Mouse (Mus musculus): ENCODE measurements around the gene Ubac2. TPM values are rescaled to one million over a fixed set of nuclear protein-coding genes. Genes with fewer than 3 reads are reported as not detected.

The Ubac2 gene
- polyA plus RNA-seq, 1 experiment from 2014 or later = 56.9 TPM

- Histone ChIP-seq H3K9ac (ENCODE audit: low read length) (no peak overlapping the region), H3K36me3 (ENCODE audit: control insufficient read depth, insufficient read depth, low read length) (no peaks in the 10 kb centered on the region), H3K4me3 (ENCODE audit: low read depth, low read length) (no peak overlapping the region), H3K4me2 (ENCODE audit: low read length) (no peak overlapping the region), H3K9me3 (replicated peaks; ENCODE audit: control insufficient read depth, low read length) (no peaks in the 10 kb centered on the region), H3K27ac (ENCODE audit: low read depth, low read length) (no peak overlapping the region), H3K27me3 (replicated peaks; ENCODE audit: control insufficient read depth, insufficient read depth, low read length) (no peaks in the 10 kb centered on the region), H3K4me1 (ENCODE audit: control insufficient read depth, insufficient read depth, low read length) (no peaks in the 10 kb centered on the region)
- ATAC-seq (no peak), DNase-seq (ENCODE audit: low spot score) (no peak)
- 94% methylated on average over 11 of the region's 11 CpGs for WGBS
These were observed 20.1 kb downstream of the Ubac2 start for GRCm38 (mm10) chr14:121898509-121898908.

GRCm38 (mm10) chr14:121899071-121899470, 20.7 kb downstream of the Ubac2 start:
- ATAC-seq = no peak
- H3K27ac ChIP-seq (ENCODE audit: low read depth, low read length) = no peak overlapping the region
- no peaks in the 10 kb centered on the region for H3K9me3 ChIP-seq (replicated peaks; ENCODE audit: control insufficient read depth, low read length)
- no peak overlapping the region for H3K4me3 ChIP-seq (ENCODE audit: low read depth, low read length)
- no peak for DNase-seq (ENCODE audit: low spot score)
- H3K36me3 ChIP-seq (ENCODE audit: control insufficient read depth, insufficient read depth, low read length) = no peaks in the 10 kb centered on the region
- no peak overlapping the region for H3K4me2 ChIP-seq (ENCODE audit: low read length)
- WGBS = 83% methylated on average over 3 of the region's 3 CpGs
- H3K9ac ChIP-seq (ENCODE audit: low read length) = no peak overlapping the region
- no peaks in the 10 kb centered on the region for H3K4me1 ChIP-seq (ENCODE audit: control insufficient read depth, insufficient read depth, low read length)
- H3K27me3 ChIP-seq (replicated peaks; ENCODE audit: control insufficient read depth, insufficient read depth, low read length) = no peaks in the 10 kb centered on the region

GRCm38 (mm10) chr14:121901511-121901910, 23.1 kb downstream of the Ubac2 start:
- ATAC-seq (no peak), DNase-seq (ENCODE audit: low spot score) (no peak)
- Histone ChIP-seq H3K4me3 (ENCODE audit: low read depth, low read length) (no peak overlapping the region), H3K9ac (ENCODE audit: low read length) (no peak overlapping the region), H3K27me3 (replicated peaks; ENCODE audit: control insufficient read depth, insufficient read depth, low read length) (no peaks in the 10 kb centered on the region), H3K4me1 (ENCODE audit: control insufficient read depth, insufficient read depth, low read length) (no peaks in the 10 kb centered on the region), H3K4me2 (ENCODE audit: low read length) (no peak overlapping the region), H3K9me3 (replicated peaks; ENCODE audit: control insufficient read depth, low read length) (no peaks in the 10 kb centered on the region), H3K36me3 (ENCODE audit: control insufficient read depth, insufficient read depth, low read length) (peaks cover 11% of the 10 kb centered on the region; the same call in 1 of the 2 replicates), H3K27ac (ENCODE audit: low read depth, low read length) (no peak overlapping the region)
- 90% methylated on average over 6 of the region's 6 CpGs for WGBS

- ATAC-seq = no peak
- Histone ChIP-seq H3K27me3 (replicated peaks; ENCODE audit: control insufficient read depth, insufficient read depth, low read length) (no peaks in the 10 kb centered on the region), H3K27ac (ENCODE audit: low read depth, low read length) (no peak overlapping the region), H3K9me3 (replicated peaks; ENCODE audit: control insufficient read depth, low read length) (no peaks in the 10 kb centered on the region), H3K36me3 (ENCODE audit: control insufficient read depth, insufficient read depth, low read length) (peaks cover 18% of the 10 kb centered on the region), H3K4me2 (ENCODE audit: low read length) (no peak overlapping the region), H3K4me3 (ENCODE audit: low read depth, low read length) (no peak overlapping the region), H3K9ac (ENCODE audit: low read length) (no peak overlapping the region), H3K4me1 (ENCODE audit: control insufficient read depth, insufficient read depth, low read length) (no peaks in the 10 kb centered on the region)
- DNase-seq (ENCODE audit: low spot score) = no peak
- WGBS = 94% methylated on average over 7 of the region's 7 CpGs
These were observed 25.0 kb downstream of the Ubac2 start for GRCm38 (mm10) chr14:121903381-121903876.

- Histone ChIP-seq H3K4me1 (ENCODE audit: control insufficient read depth, insufficient read depth, low read length) (no peaks in the 10 kb centered on the region), H3K9me3 (replicated peaks; ENCODE audit: control insufficient read depth, low read length) (no peaks in the 10 kb centered on the region), H3K27me3 (replicated peaks; ENCODE audit: control insufficient read depth, insufficient read depth, low read length) (no peaks in the 10 kb centered on the region), H3K9ac (ENCODE audit: low read length) (no peak overlapping the region), H3K4me2 (ENCODE audit: low read length) (no peak overlapping the region), H3K36me3 (ENCODE audit: control insufficient read depth, insufficient read depth, low read length) (peaks cover 29% of the 10 kb centered on the region), H3K27ac (ENCODE audit: low read depth, low read length) (no peak overlapping the region), H3K4me3 (ENCODE audit: low read depth, low read length) (no peak overlapping the region)
- WGBS = 77% methylated on average over 3 of the region's 3 CpGs
- no peak for ATAC-seq
- no peak for DNase-seq (ENCODE audit: low spot score)
These were observed 26.3 kb downstream of the Ubac2 start for GRCm38 (mm10) chr14:121904754-121905153.

GRCm38 (mm10) chr14:121906341-121906991, 28.0 kb downstream of the Ubac2 start:
- 87% methylated on average over 8 of the region's 8 CpGs for WGBS
- Histone ChIP-seq H3K9ac (ENCODE audit: low read length) (no peak overlapping the region), H3K4me1 (ENCODE audit: control insufficient read depth, insufficient read depth, low read length) (no peaks in the 10 kb centered on the region), H3K4me2 (ENCODE audit: low read length) (no peak overlapping the region), H3K27ac (ENCODE audit: low read depth, low read length) (no peak overlapping the region), H3K27me3 (replicated peaks; ENCODE audit: control insufficient read depth, insufficient read depth, low read length) (no peaks in the 10 kb centered on the region), H3K36me3 (ENCODE audit: control insufficient read depth, insufficient read depth, low read length) (peaks cover 34% of the 10 kb centered on the region), H3K4me3 (ENCODE audit: low read depth, low read length) (no peak overlapping the region), H3K9me3 (replicated peaks; ENCODE audit: control insufficient read depth, low read length) (no peaks in the 10 kb centered on the region)
- DNase-seq (ENCODE audit: low spot score) (no peak), ATAC-seq (no peak)

- WGBS = 93% methylated on average over 11 of the region's 11 CpGs
- no peak overlapping the region for H3K4me2 ChIP-seq (ENCODE audit: low read length)
These were observed 28.7 kb downstream of the Ubac2 start for GRCm38 (mm10) chr14:121906992-121907681.

GRCm38 (mm10) chr14:121909868-121910267, 31.4 kb downstream of the Ubac2 start:
- 89% methylated on average over 6 of the region's 6 CpGs for WGBS
- H3K4me2 ChIP-seq (ENCODE audit: low read length) = no peak overlapping the region
- no peaks in the 10 kb centered on the region for H3K9me3 ChIP-seq (replicated peaks; ENCODE audit: control insufficient read depth, low read length)
- no peak for DNase-seq (ENCODE audit: low spot score)
- no peak overlapping the region for H3K9ac ChIP-seq (ENCODE audit: low read length)
- no peak overlapping the region for H3K4me3 ChIP-seq (ENCODE audit: low read depth, low read length)
- ATAC-seq = no peak
- H3K36me3 ChIP-seq (ENCODE audit: control insufficient read depth, insufficient read depth, low read length) = peaks cover 49% of the 10 kb centered on the region
- H3K4me1 ChIP-seq (ENCODE audit: control insufficient read depth, insufficient read depth, low read length) = no peaks in the 10 kb centered on the region
- H3K27ac ChIP-seq (ENCODE audit: low read depth, low read length) = no peak overlapping the region
- no peaks in the 10 kb centered on the region for H3K27me3 ChIP-seq (replicated peaks; ENCODE audit: control insufficient read depth, insufficient read depth, low read length)

More at GRCm38 (mm10) chr14:121906992-121907681, 28.7 kb downstream of the Ubac2 start:
- no peak overlapping the region for H3K9ac ChIP-seq (ENCODE audit: low read length)
- no peak for DNase-seq (ENCODE audit: low spot score)
- no peak overlapping the region for H3K4me3 ChIP-seq (ENCODE audit: low read depth, low read length)
- H3K4me1 ChIP-seq (ENCODE audit: control insufficient read depth, insufficient read depth, low read length) = no peaks in the 10 kb centered on the region
- no peaks in the 10 kb centered on the region for H3K9me3 ChIP-seq (replicated peaks; ENCODE audit: control insufficient read depth, low read length)
- no peaks in the 10 kb centered on the region for H3K27me3 ChIP-seq (replicated peaks; ENCODE audit: control insufficient read depth, insufficient read depth, low read length)
- peaks cover 41% of the 10 kb centered on the region for H3K36me3 ChIP-seq (ENCODE audit: control insufficient read depth, insufficient read depth, low read length)
- no peak for ATAC-seq
- no peak overlapping the region for H3K27ac ChIP-seq (ENCODE audit: low read depth, low read length)

- no peak overlapping the region for H3K4me3 ChIP-seq (ENCODE audit: low read depth, low read length)
These were observed 34.1 kb downstream of the Ubac2 start for GRCm38 (mm10) chr14:121912501-121912900.

More at GRCm38 (mm10) chr14:121912501-121912900, 34.1 kb downstream of the Ubac2 start:
- no peak overlapping the region for H3K27ac ChIP-seq (ENCODE audit: low read depth, low read length)
- no peak for DNase-seq (ENCODE audit: low spot score)
- H3K4me1 ChIP-seq (ENCODE audit: control insufficient read depth, insufficient read depth, low read length) = no peaks in the 10 kb centered on the region
- peaks cover 53% of the 10 kb centered on the region for H3K36me3 ChIP-seq (ENCODE audit: control insufficient read depth, insufficient read depth, low read length)
- H3K9me3 ChIP-seq (replicated peaks; ENCODE audit: control insufficient read depth, low read length) = no peaks in the 10 kb centered on the region
- no peak overlapping the region for H3K4me2 ChIP-seq (ENCODE audit: low read length)
- no peaks in the 10 kb centered on the region for H3K27me3 ChIP-seq (replicated peaks; ENCODE audit: control insufficient read depth, insufficient read depth, low read length)
- WGBS = 94% methylated on average over 7 of the region's 7 CpGs
- ATAC-seq = no peak
- H3K9ac ChIP-seq (ENCODE audit: low read length) = no peak overlapping the region

Data from forebrain, embryonic 14.5 days (tissue).